Mouse (Mus musculus): ENCODE data around the gene Tmem171. TPM values are rescaled to one million over a fixed set of nuclear protein-coding genes. Genes with fewer than 3 reads are reported as not detected.

The Tmem171 gene
- polyA plus RNA-seq, 1 experiment from 2014 or later, result 0.57 TPM

GRCm38 (mm10) chr13:98647775-98648568 lies 46.7 kb downstream of the Tmem171 start:
- H3K4me1 ChIP-seq (ENCODE audit: control insufficient read depth, insufficient read depth, low read length), result peaks cover 2% of the 10 kb centered on the region; the same call in 1 of the 2 replicates
- H3K4me3 ChIP-seq (ENCODE audit: low read depth, low read length), result no peak overlapping the region
- no peak overlapping the region for H3K4me2 ChIP-seq (ENCODE audit: low read depth, low read length)
- peaks cover 4% of the 10 kb centered on the region; the same call in 1 of the 2 replicates for H3K9me3 ChIP-seq (ENCODE audit: control insufficient read depth, low read length)
- WGBS, result 81% methylated on average over 22 of the region's 22 CpGs
- H3K36me3 ChIP-seq (ENCODE audit: control insufficient read depth, insufficient read depth, low read length), result no peaks in the 10 kb centered on the region
- DNase-seq (ENCODE audit: low spot score) (no peak), ATAC-seq (ENCODE audit: low read depth) (peak; percentile 26; the same call in 1 of the 2 replicates)
- H3K27me3 ChIP-seq (replicated peaks; ENCODE audit: control insufficient read depth, insufficient read depth, low read length), result no peaks in the 10 kb centered on the region
- no peak overlapping the region for H3K9ac ChIP-seq (ENCODE audit: low read depth, low read length)
- no peak overlapping the region for H3K27ac ChIP-seq (replicated peaks; ENCODE audit: low read depth, low read length)

- Histone ChIP-seq H3K9ac (ENCODE audit: low read depth, low read length) (no peak overlapping the region), H3K9me3 (ENCODE audit: control insufficient read depth, low read length) (no peaks in the 10 kb centered on the region), H3K27me3 (replicated peaks; ENCODE audit: control insufficient read depth, insufficient read depth, low read length) (no peaks in the 10 kb centered on the region), H3K4me2 (ENCODE audit: low read depth, low read length) (no peak overlapping the region), H3K4me1 (ENCODE audit: control insufficient read depth, insufficient read depth, low read length) (no peaks in the 10 kb centered on the region), H3K27ac (replicated peaks; ENCODE audit: low read depth, low read length) (no peak overlapping the region), H3K4me3 (ENCODE audit: low read depth, low read length) (no peak overlapping the region), H3K36me3 (ENCODE audit: control insufficient read depth, insufficient read depth, low read length) (no peaks in the 10 kb centered on the region)
- WGBS, result 90% methylated on average over 5 of the region's 5 CpGs
- DNase-seq (ENCODE audit: low spot score), result no peak
- ATAC-seq (ENCODE audit: low read depth), result no peak
Measured at GRCm38 (mm10) chr13:98638507-98639166, 56.0 kb downstream of the Tmem171 start.

- no peaks in the 10 kb centered on the region for H3K4me1 ChIP-seq (ENCODE audit: control insufficient read depth, insufficient read depth, low read length)
- DNase-seq (ENCODE audit: low spot score) (no peak), ATAC-seq (ENCODE audit: low read depth) (no peak)
- no peaks in the 10 kb centered on the region for H3K36me3 ChIP-seq (ENCODE audit: control insufficient read depth, insufficient read depth, low read length)
- 87% methylated on average over 12 of the region's 12 CpGs for WGBS
- H3K9me3 ChIP-seq (ENCODE audit: control insufficient read depth, low read length), result no peaks in the 10 kb centered on the region
- no peaks in the 10 kb centered on the region for H3K27me3 ChIP-seq (replicated peaks; ENCODE audit: control insufficient read depth, insufficient read depth, low read length)
- H3K27ac ChIP-seq (replicated peaks; ENCODE audit: low read depth, low read length), result no peak within 1 kb of the TSS
- no peak within 1 kb of the TSS for H3K9ac ChIP-seq (ENCODE audit: low read depth, low read length)
- peak within 1 kb of the TSS; percentile 10; the same call in 1 of the 2 replicates for H3K4me2 ChIP-seq (ENCODE audit: low read depth, low read length)
- H3K4me3 ChIP-seq (ENCODE audit: low read depth, low read length), result no peak within 1 kb of the TSS
Measured at GRCm38 (mm10) chr13:98637145-98637544, 57.5 kb downstream of the Tmem171 start, which contains the start of gene Tmem174. Tmem174 (minus strand) TSS chr13:98637410.

- DNase-seq (ENCODE audit: low spot score), result no peak
- H3K27me3 ChIP-seq (replicated peaks; ENCODE audit: control insufficient read depth, insufficient read depth, low read length), result no peaks in the 10 kb centered on the region
- no peaks in the 10 kb centered on the region for H3K4me1 ChIP-seq (ENCODE audit: control insufficient read depth, insufficient read depth, low read length)
- H3K27ac ChIP-seq (replicated peaks; ENCODE audit: low read depth, low read length), result no peak overlapping the region
- H3K9ac ChIP-seq (ENCODE audit: low read depth, low read length), result no peak overlapping the region
- 66% methylated on average over 17 of the region's 18 CpGs for WGBS
- no peaks in the 10 kb centered on the region for H3K36me3 ChIP-seq (ENCODE audit: control insufficient read depth, insufficient read depth, low read length)
- no peak overlapping the region for H3K4me3 ChIP-seq (ENCODE audit: low read depth, low read length)
- H3K4me2 ChIP-seq (ENCODE audit: low read depth, low read length), result peak overlapping the region; percentile 10; the same call in 1 of the 2 replicates
- H3K9me3 ChIP-seq (ENCODE audit: control insufficient read depth, low read length), result no peaks in the 10 kb centered on the region
- ATAC-seq (ENCODE audit: low read depth), result no peak
Measured at GRCm38 (mm10) chr13:98636571-98636970, 58.1 kb downstream of the Tmem171 start.

Other genes with a start within 250 kb of the Tmem171 start
- gene Gm10320, start 202.8 kb downstream of the Tmem171 start, polyA plus RNA-seq (2014; fragmentation: Nextera tagmentation; extraction: Ambion mirVana), result 1.5 and 2.4 TPM in 2 replicates
- not detected in 2 replicates for gene Tmem174, start 57.4 kb downstream of the Tmem171 start, polyA plus RNA-seq (2014; fragmentation: Nextera tagmentation; extraction: Ambion mirVana)
- gene Fcho2, start 120.6 kb upstream of the Tmem171 start, polyA plus RNA-seq (2014; fragmentation: Nextera tagmentation; extraction: Ambion mirVana), result 25.2 and 26.3 TPM in 2 replicates
- 40.3 and 42.3 TPM in 2 replicates for gene Tnpo1, start 231.6 kb upstream of the Tmem171 start, polyA plus RNA-seq (2014; fragmentation: Nextera tagmentation; extraction: Ambion mirVana)

All from embryonic facial prominence, embryonic 14.5 days (tissue).